Mouse (Mus musculus): Measurements from ENCODE around the gene Crnkl1. TPM values are rescaled to one million over a fixed set of nuclear protein-coding genes. Genes with fewer than 3 reads are reported as not detected.
"Not testable (repeated sequence)": the region's sequence is repeated elsewhere in the genome, so short reads cannot be mapped to it uniquely, and the experiment has no call there.

Gene Crnkl1
- total RNA-seq, 2 experiments from 2014 or later = 18.2 to 20.0 TPM

GRCm38 (mm10) chr2:145941403-145941802 is 6.6 kb upstream of the Crnkl1 start:
- intact Hi-C loops (cut with DNase I) = no loop called here
- no peak for DNase-seq

GRCm38 (mm10) chr2:145936975-145937374 is 2.2 kb upstream of the Crnkl1 start:
- intact Hi-C loops (cut with DNase I) = no loop called here

GRCm38 (mm10) chr2:145920941-145921650 is 13.7 kb downstream of the Crnkl1 start:
- intact Hi-C loops (cut with DNase I) = no loop called here
- DNase-seq = no peak

More at GRCm38 (mm10) chr2:145936975-145937374, 2.2 kb upstream of the Crnkl1 start:
- peak; percentile 20 to 23 for DNase-seq

- DNase-seq; intact Hi-C loops (cut with DNase I): not testable (repeated sequence)
Observed at GRCm38 (mm10) chr2:145905884-145906283, 28.9 kb downstream of the Crnkl1 start.

GRCm38 (mm10) chr2:145905156-145905555 is 29.7 kb downstream of the Crnkl1 start:
- no peak for DNase-seq
- intact Hi-C loops (cut with DNase I) = no loop called here

- no peak for DNase-seq
- intact Hi-C loops (cut with DNase I) = no loop called here
Observed at GRCm38 (mm10) chr2:145903983-145904616, 30.7 kb downstream of the Crnkl1 start.

GRCm38 (mm10) chr2:145903061-145903901 is 31.5 kb downstream of the Crnkl1 start:
- intact Hi-C loops (cut with DNase I) = no loop called here

GRCm38 (mm10) chr2:145901861-145902260 is 33.0 kb downstream of the Crnkl1 start, which contains the start of gene Naa20:
Naa20 (plus strand) TSS chr2:145902099.
- intact Hi-C loops (cut with DNase I) = no loop called here
- DNase-seq = no peak

More at GRCm38 (mm10) chr2:145903061-145903901, 31.5 kb downstream of the Crnkl1 start:
- DNase-seq = peak; percentile 91 to 93

- intact Hi-C loops (cut with DNase I); DNase-seq: not testable (repeated sequence)
Observed at GRCm38 (mm10) chr2:145900318-145900717, 34.5 kb downstream of the Crnkl1 start.

GRCm38 (mm10) chr2:145898106-145898505 is 36.7 kb downstream of the Crnkl1 start:
- DNase-seq = no peak
- intact Hi-C loops (cut with DNase I) = no loop called here

GRCm38 (mm10) chr2:145893756-145894155 is 41.1 kb downstream of the Crnkl1 start:
- DNase-seq = no peak
- intact Hi-C loops (cut with DNase I) = no loop called here

GRCm38 (mm10) chr2:145890571-145890970 is 44.2 kb downstream of the Crnkl1 start:
- intact Hi-C loops (cut with DNase I) = no loop called here
- DNase-seq = no peak

GRCm38 (mm10) chr2:145888766-145889480 is 45.9 kb downstream of the Crnkl1 start:
- intact Hi-C loops (cut with DNase I) = no loop called here
- DNase-seq = peak; percentile 25 to 29

- peak; percentile 67 to 72 for DNase-seq
- intact Hi-C loops (cut with DNase I) = no loop called here
Observed at GRCm38 (mm10) chr2:145887937-145888765, 46.7 kb downstream of the Crnkl1 start.

GRCm38 (mm10) chr2:145884913-145885785 is 49.7 kb downstream of the Crnkl1 start:
- intact Hi-C loops (cut with DNase I) = no loop called here
- DNase-seq = peak; percentile 57 to 59

GRCm38 (mm10) chr2:145884036-145884912 is 50.5 kb downstream of the Crnkl1 start:
- intact Hi-C loops (cut with DNase I) = no loop called here
- DNase-seq = peak in 1 of 2 experiments; percentile 18

GRCm38 (mm10) chr2:145882398-145882797 is 52.4 kb downstream of the Crnkl1 start:
- intact Hi-C loops (cut with DNase I) = loop anchor here (2.0 kb wide), 1 partner anchor 184 kb away; no protein-coding TSS in a partner anchor
- DNase-seq = no peak

Data from heart, postnatal 14 days (tissue).